Mouse (Mus musculus) fat pad, adult 2 months (tissue): ENCODE data around the gene St6galnac4.

Source experiments
- DNase-seq: peaks from one replicate; pipeline ENCODE4 v3.0.0-alpha.2; 2011; ENCODE audit warnings: low read depth, low spot score; ENCODE audit errors: extremely low read depth

St6galnac4 gene

GRCm38 (mm10) chr2:32599409-32599808, 12.5 kb downstream of the St6galnac4 start, which contains the start of gene St6galnac6:
Gene St6galnac6 (plus strand): TSS chr2:32599709.
- no peak for DNase-seq

GRCm38 (mm10) chr2:32601417-32602065, 14.6 kb downstream of the St6galnac4 start:
- DNase-seq, result no peak

GRCm38 (mm10) chr2:32602600-32603054, 15.7 kb downstream of the St6galnac4 start:
- DNase-seq, result no peak

GRCm38 (mm10) chr2:32604631-32605030, 17.7 kb downstream of the St6galnac4 start:
- no peak for DNase-seq

GRCm38 (mm10) chr2:32606161-32607142, 19.6 kb downstream of the St6galnac4 start:
- no peak for DNase-seq

- DNase-seq, result no peak
These were observed 20.5 kb downstream of the St6galnac4 start for GRCm38 (mm10) chr2:32607262-32607947.

GRCm38 (mm10) chr2:32608141-32608777, 21.4 kb downstream of the St6galnac4 start:
- no peak for DNase-seq

- DNase-seq, result no peak
These were observed 22.0 kb downstream of the St6galnac4 start for GRCm38 (mm10) chr2:32608778-32609435.

GRCm38 (mm10) chr2:32610610-32611229, 23.8 kb downstream of the St6galnac4 start:
- no peak for DNase-seq

- no peak for DNase-seq
These were observed 25.4 kb downstream of the St6galnac4 start for GRCm38 (mm10) chr2:32612274-32612673.

GRCm38 (mm10) chr2:32617109-32617508, 30.2 kb downstream of the St6galnac4 start:
- no peak for DNase-seq

- DNase-seq, result no peak
These were observed 30.7 kb downstream of the St6galnac4 start for GRCm38 (mm10) chr2:32617601-32618000.

- DNase-seq, result no peak
These were observed 31.2 kb downstream of the St6galnac4 start for GRCm38 (mm10) chr2:32618051-32618450.

GRCm38 (mm10) chr2:32620682-32621516, 34.0 kb downstream of the St6galnac4 start:
- no peak for DNase-seq

- DNase-seq, result no peak
These were observed 34.6 kb downstream of the St6galnac4 start, which contains the start of gene Ak1 for GRCm38 (mm10) chr2:32621517-32621859. Gene Ak1 (plus strand): TSS chr2:32621758.

GRCm38 (mm10) chr2:32624111-32624748, 37.3 kb downstream of the St6galnac4 start:
- DNase-seq, result no peak

GRCm38 (mm10) chr2:32625212-32625872, 38.4 kb downstream of the St6galnac4 start:
- no peak for DNase-seq
